Comparison of ENCODE assay signal across 1 mouse cellular context in the genomic region with DNA sequence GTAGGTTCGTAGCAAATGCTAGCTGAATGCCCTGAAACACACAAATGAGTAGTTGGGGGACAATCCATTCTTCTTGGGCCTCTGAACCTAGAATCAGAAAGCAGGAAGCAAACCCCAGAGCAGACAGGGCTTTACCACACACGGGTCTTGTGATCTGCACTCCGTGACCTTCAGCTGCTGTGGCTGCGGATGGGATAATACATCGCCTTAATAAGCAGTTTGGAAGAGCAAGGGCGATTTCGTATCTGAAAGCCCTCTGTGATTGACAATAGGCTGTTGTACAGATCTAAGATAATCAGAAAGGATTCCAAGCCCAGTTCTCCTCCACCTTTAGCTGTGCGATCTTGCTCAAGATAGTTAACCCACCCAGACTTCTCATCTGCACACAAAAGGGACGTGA.
TF ChIP-seq lines count a peak whose summit lies in the region.

No protein-coding gene starts in this region.

TF ChIP-seq in CH12.LX, 34 proteins besides CTCF, POLR2A, EP300 and RAD21 (continued from another document):
- peak; percentile 88 for TF ChIP-seq BHLHE40 (IDR thresholded peaks at IDR 0.05; ENCODE audit: low read depth, low read length)
- TF ChIP-seq MAX (IDR thresholded peaks at IDR 0.05; ENCODE audit: low read length), result no peak
- peak; percentile 62 for TF ChIP-seq ETS1 (conservative IDR thresholded peaks at IDR 0.05; ENCODE audit: low read depth, low read length)
